Mouse (Mus musculus): ENCODE measurements at regions not wholly inside any gene's neighbourhood (a gene's known extent, or its start where the extent isn't known, plus 50 kb on each side); places are given as distances from the start of the nearest gene placed in this dataset.

- ATAC-seq (ENCODE audit: extremely low read depth, insufficient number of reproducible peaks, low FRiP score, poor library complexity, severe bottlenecking) (no peak), DNase-seq (ENCODE audit: low spot score) (no peak)
- no peaks in the 10 kb centered on the region for H3K4me1 ChIP-seq (ENCODE audit: insufficient read depth, low read depth, low read length)
- no peaks in the 10 kb centered on the region for H3K9me3 ChIP-seq (replicated peaks)
- no peak overlapping the region for H3K4me3 ChIP-seq (ENCODE audit: low read depth, low read length)
- TF ChIP-seq GATA1 (IDR thresholded peaks at IDR 0.05; ENCODE audit: borderline replicate concordance, low read length) (no peak), GATA2 (IDR thresholded peaks at IDR 0.05; ENCODE audit: borderline replicate concordance, low read depth, low read length) (no peak)
- H3K36me3 ChIP-seq (replicated peaks), result no peaks in the 10 kb centered on the region
- no peaks in the 10 kb centered on the region for H3K27me3 ChIP-seq (ENCODE audit: insufficient read depth, low read length)
Observed at GRCm38 (mm10) chr15:17715584-17715983, 987.0 kb downstream of the Cdh9 start.

GRCm38 (mm10) chr15:17730651-17731050 lies 1002.1 kb downstream of the Cdh9 start:
- Histone ChIP-seq H3K4me1 (ENCODE audit: insufficient read depth, low read depth, low read length) (no peaks in the 10 kb centered on the region), H3K4me3 (ENCODE audit: low read depth, low read length) (no peak overlapping the region), H3K36me3 (replicated peaks) (no peaks in the 10 kb centered on the region), H3K27me3 (ENCODE audit: insufficient read depth, low read length) (no peaks in the 10 kb centered on the region), H3K9me3 (replicated peaks) (no peaks in the 10 kb centered on the region)
- ATAC-seq (ENCODE audit: extremely low read depth, insufficient number of reproducible peaks, low FRiP score, poor library complexity, severe bottlenecking), result no peak
- no peak for DNase-seq (ENCODE audit: low spot score)
- TF ChIP-seq GATA1 (IDR thresholded peaks at IDR 0.05; ENCODE audit: borderline replicate concordance, low read length) (no peak), TAL1 (conservative IDR thresholded peaks at IDR 0.05; ENCODE audit: low read depth, low read length) (no peak), GATA2 (IDR thresholded peaks at IDR 0.05; ENCODE audit: borderline replicate concordance, low read depth, low read length) (no peak), CTCF (IDR thresholded peaks at IDR 0.05; ENCODE audit: low read depth, low read length) (no peak), POLR2AphosphoS5 (IDR thresholded peaks at IDR 0.05; ENCODE audit: insufficient replicate concordance, low read depth, low read length) (no peak)

- Histone ChIP-seq H3K36me3 (replicated peaks) (no peaks in the 10 kb centered on the region), H3K27me3 (ENCODE audit: insufficient read depth, low read length) (no peaks in the 10 kb centered on the region), H3K9me3 (replicated peaks) (no peaks in the 10 kb centered on the region), H3K4me3 (ENCODE audit: low read depth, low read length) (no peak overlapping the region), H3K4me1 (ENCODE audit: insufficient read depth, low read depth, low read length) (0 out of 2 replicates have a peak, but pooled peaks cover 4% of the 10 kb centered on the region)
- TF ChIP-seq CTCF (IDR thresholded peaks at IDR 0.05; ENCODE audit: low read depth, low read length) (no peak), POLR2AphosphoS5 (IDR thresholded peaks at IDR 0.05; ENCODE audit: insufficient replicate concordance, low read depth, low read length) (no peak), GATA1 (IDR thresholded peaks at IDR 0.05; ENCODE audit: borderline replicate concordance, low read length) (no peak), GATA2 (IDR thresholded peaks at IDR 0.05; ENCODE audit: borderline replicate concordance, low read depth, low read length) (no peak), TAL1 (conservative IDR thresholded peaks at IDR 0.05; ENCODE audit: low read depth, low read length) (no peak)
- peak; percentile 54 for ATAC-seq (ENCODE audit: extremely low read depth, insufficient number of reproducible peaks, low FRiP score, poor library complexity, severe bottlenecking)
- DNase-seq (ENCODE audit: low spot score), result no peak
Observed at GRCm38 (mm10) chr15:17770225-17770677, 1041.7 kb downstream of the Cdh9 start.

- H3K36me3 ChIP-seq (replicated peaks), result no peaks in the 10 kb centered on the region
- H3K9me3 ChIP-seq (replicated peaks), result no peaks in the 10 kb centered on the region
- H3K27me3 ChIP-seq (ENCODE audit: insufficient read depth, low read length), result no peaks in the 10 kb centered on the region
- H3K4me1 ChIP-seq (ENCODE audit: insufficient read depth, low read depth, low read length), result no peaks in the 10 kb centered on the region
- no peak overlapping the region for H3K4me3 ChIP-seq (ENCODE audit: low read depth, low read length)
- DNase-seq (ENCODE audit: low spot score) (no peak), ATAC-seq (ENCODE audit: extremely low read depth, insufficient number of reproducible peaks, low FRiP score, poor library complexity, severe bottlenecking) (no peak)
- TF ChIP-seq TAL1 (conservative IDR thresholded peaks at IDR 0.05; ENCODE audit: low read depth, low read length) (no peak), CTCF (IDR thresholded peaks at IDR 0.05; ENCODE audit: low read depth, low read length) (no peak), GATA2 (IDR thresholded peaks at IDR 0.05; ENCODE audit: borderline replicate concordance, low read depth, low read length) (no peak)
Observed at GRCm38 (mm10) chr15:17779788-17780187, 1039.0 kb upstream of the Cdh10 start.

GRCm38 (mm10) chr15:17783368-17783767 lies 1035.4 kb upstream of the Cdh10 start:
- no peak for DNase-seq (ENCODE audit: low spot score)
- H3K9me3 ChIP-seq (replicated peaks), result no peaks in the 10 kb centered on the region
- ATAC-seq (ENCODE audit: extremely low read depth, insufficient number of reproducible peaks, low FRiP score, poor library complexity, severe bottlenecking), result no peak
- TF ChIP-seq TAL1 (conservative IDR thresholded peaks at IDR 0.05; ENCODE audit: low read depth, low read length) (no peak), CTCF (IDR thresholded peaks at IDR 0.05; ENCODE audit: low read depth, low read length) (no peak), GATA1 (IDR thresholded peaks at IDR 0.05; ENCODE audit: borderline replicate concordance, low read length) (no peak), GATA2 (IDR thresholded peaks at IDR 0.05; ENCODE audit: borderline replicate concordance, low read depth, low read length) (no peak), POLR2AphosphoS5 (IDR thresholded peaks at IDR 0.05; ENCODE audit: insufficient replicate concordance, low read depth, low read length) (no peak)
- no peaks in the 10 kb centered on the region for H3K4me1 ChIP-seq (ENCODE audit: insufficient read depth, low read depth, low read length)
- H3K36me3 ChIP-seq (replicated peaks), result no peaks in the 10 kb centered on the region
- H3K27me3 ChIP-seq (ENCODE audit: insufficient read depth, low read length), result no peaks in the 10 kb centered on the region
- H3K4me3 ChIP-seq (ENCODE audit: low read depth, low read length), result no peak overlapping the region

GRCm38 (mm10) chr15:17797516-17797915 lies 1021.2 kb upstream of the Cdh10 start:
- H3K9me3 ChIP-seq (replicated peaks), result no peaks in the 10 kb centered on the region
- DNase-seq (ENCODE audit: low spot score), result no peak
- no peaks in the 10 kb centered on the region for H3K27me3 ChIP-seq (ENCODE audit: insufficient read depth, low read length)
- no peak overlapping the region for H3K4me3 ChIP-seq (ENCODE audit: low read depth, low read length)
- H3K4me1 ChIP-seq (ENCODE audit: insufficient read depth, low read depth, low read length), result no peaks in the 10 kb centered on the region
- no peak for TF ChIP-seq CTCF (IDR thresholded peaks at IDR 0.05; ENCODE audit: low read depth, low read length)
- ATAC-seq (ENCODE audit: extremely low read depth, insufficient number of reproducible peaks, low FRiP score, poor library complexity, severe bottlenecking), result no peak
- no peaks in the 10 kb centered on the region for H3K36me3 ChIP-seq (replicated peaks)

- H3K36me3 ChIP-seq (replicated peaks), result no peaks in the 10 kb centered on the region
- no peaks in the 10 kb centered on the region for H3K4me1 ChIP-seq (ENCODE audit: insufficient read depth, low read depth, low read length)
Observed at GRCm38 (mm10) chr15:17801424-17801823, 1017.3 kb upstream of the Cdh10 start.

More at GRCm38 (mm10) chr15:17801424-17801823, 1017.3 kb upstream of the Cdh10 start:
- H3K27me3 ChIP-seq (ENCODE audit: insufficient read depth, low read length), result no peaks in the 10 kb centered on the region
- TF ChIP-seq GATA2 (IDR thresholded peaks at IDR 0.05; ENCODE audit: borderline replicate concordance, low read depth, low read length) (no peak), GATA1 (IDR thresholded peaks at IDR 0.05; ENCODE audit: borderline replicate concordance, low read length) (no peak), CTCF (IDR thresholded peaks at IDR 0.05; ENCODE audit: low read depth, low read length) (no peak)
- no peak overlapping the region for H3K4me3 ChIP-seq (ENCODE audit: low read depth, low read length)
- H3K9me3 ChIP-seq (replicated peaks), result no peaks in the 10 kb centered on the region
- ATAC-seq (ENCODE audit: extremely low read depth, insufficient number of reproducible peaks, low FRiP score, poor library complexity, severe bottlenecking) (no peak), DNase-seq (ENCODE audit: low spot score) (no peak)
